ENCODE assay signal across 7 mouse cellular contexts in genomic region chr10:80245600-80245999, GRCm38 (mm10). TPM values are rescaled to one million over a fixed set of nuclear protein-coding genes. Genes with fewer than 3 reads are reported as not detected.
DNase-seq lines count a peak whose midpoint lies in the region; TF ChIP-seq lines count a peak whose summit lies in the region.

No protein-coding gene starts in this region.

- 4% methylated on average over 4 of the region's 4 CpGs for WGBS in midbrain, embryonic 10.5 days
- 3% methylated on average over 4 of the region's 4 CpGs for WGBS in small intestine, adult 2 months

- H3K27ac ChIP-seq in midbrain, embryonic 10.5 days (replicated peaks) = peak overlapping the region; percentile 72
- H3K27ac ChIP-seq in small intestine, adult 2 months (ENCODE audit: insufficient read depth, low read depth, low read length) = no peak overlapping the region

- peaks cover 74% of the 10 kb centered on the region for H3K4me1 ChIP-seq in midbrain, embryonic 10.5 days
- H3K4me1 ChIP-seq in small intestine, adult 2 months (ENCODE audit: control insufficient read depth, insufficient read depth, insufficient read length, low read length) = peaks cover 5% of the 10 kb centered on the region; the same call in 1 of the 2 replicates

- intact Hi-C loops in left cerebral cortex, postnatal 36 days (cut with DNase I) = loop anchor here (1.0 kb wide), 1 partner anchor 70 kb away; no protein-coding TSS in a partner anchor

- TF ChIP-seq CTCF in small intestine, adult 2 months (IDR thresholded peaks at IDR 0.05; ENCODE audit: extremely low read depth, insufficient read length, insufficient replicate concordance, low read depth, low read length) = peak; percentile 79; the same call in 1 of the 2 replicates

- peak overlapping the region; percentile 5 for H3K4me3 ChIP-seq in midbrain, embryonic 10.5 days
- H3K4me3 ChIP-seq in small intestine, adult 2 months (ENCODE audit: low read depth, low read length) = no peak overlapping the region

- H3K27me3 ChIP-seq in midbrain, embryonic 10.5 days (ENCODE audit: low read depth, poor library complexity, severe bottlenecking) = no peaks in the 10 kb centered on the region; the same call in 1 of the 2 replicates
- H3K27me3 ChIP-seq in small intestine, adult 2 months (ENCODE audit: control insufficient read depth, insufficient read depth, low read length) = no peaks in the 10 kb centered on the region

- no peak for TF ChIP-seq POLR2A in small intestine, adult 2 months (IDR thresholded peaks at IDR 0.05; ENCODE audit: low read depth, low read length)

- H3K9me3 ChIP-seq in midbrain, embryonic 10.5 days (replicated peaks) = no peaks in the 10 kb centered on the region

- DNase-seq in adrenal gland, adult (ENCODE audit: inconsistent age in 2 of 2, low spot score in 1 of 2) = peak; percentile 77 to 95
- DNase-seq in cerebellum, postnatal 14 days = peak; percentile 95 to 97
- peak; percentile 62 to 84 for DNase-seq in frontal cortex, postnatal 36 days (ENCODE audit: low spot score in 2 of 2)
- peak; percentile 74 for DNase-seq in hindlimb bud, embryonic 11.5 days (ENCODE audit: extremely low spot score, low read depth, low spot score)
- peak; percentile 66 to 77 for DNase-seq in left cerebral cortex, postnatal 36 days (ENCODE audit: low spot score in 2 of 2)
- peak; percentile 80 for DNase-seq in midbrain, embryonic 10.5 days (ENCODE audit: low spot score)

- peaks cover 45% of the 10 kb centered on the region for H3K36me3 ChIP-seq in midbrain, embryonic 10.5 days
- H3K36me3 ChIP-seq in small intestine, adult 2 months (ENCODE audit: control insufficient read depth, insufficient read depth, low read length) = peaks cover 25% of the 10 kb centered on the region

RNA-seq across cellular contexts. Expression of gene Ndufs7, which starts 3.3 kb away (rescaled TPM):
- total RNA-seq in left cerebral cortex, postnatal 36 days (2021) = 100 to 1,000 TPM; 185 to 213 TPM
- 288 and 314 TPM in 2 replicates for polyA plus RNA-seq in midbrain, embryonic 10.5 days (2016; fragmentation: Nextera tagmentation; extraction: Ambion mirVana)
- 800 and 1,176 TPM in 2 replicates for polyA plus RNA-seq in small intestine, adult 2 months (2012; rRNA removed)

RNA-seq across cellular contexts. Expression of gene Gamt, which starts 15.2 kb away (rescaled TPM):
- total RNA-seq in left cerebral cortex, postnatal 36 days (2021) = 10 to 100 TPM; 22.5 to 43.9 TPM
- polyA plus RNA-seq in midbrain, embryonic 10.5 days (2016; fragmentation: Nextera tagmentation; extraction: Ambion mirVana) = 32.5 and 35.5 TPM in 2 replicates
- polyA plus RNA-seq in small intestine, adult 2 months (2012; rRNA removed) = 13.1 and 55.2 TPM in 2 replicates

RNA-seq across cellular contexts. Expression of gene Dazap1, which starts 15.7 kb away (rescaled TPM):
- total RNA-seq in left cerebral cortex, postnatal 36 days (2021) = 10 to 100 TPM; 71.7 to 99.0 TPM
- polyA plus RNA-seq in midbrain, embryonic 10.5 days (2016; fragmentation: Nextera tagmentation; extraction: Ambion mirVana) = 43.7 and 50.6 TPM in 2 replicates
- polyA plus RNA-seq in small intestine, adult 2 months (2012; rRNA removed) = 46.6 and 89.3 TPM in 2 replicates

RNA-seq across cellular contexts. Expression of gene Mum1, which starts 19.4 kb away (rescaled TPM):
- total RNA-seq in left cerebral cortex, postnatal 36 days (2021) = 10 to 100 TPM; 35.9 to 43.8 TPM
- 154 and 166 TPM in 2 replicates for polyA plus RNA-seq in midbrain, embryonic 10.5 days (2016; fragmentation: Nextera tagmentation; extraction: Ambion mirVana)
- 11.6 and 23.7 TPM in 2 replicates for polyA plus RNA-seq in small intestine, adult 2 months (2012; rRNA removed)

RNA-seq across cellular contexts. Expression of gene Rps15, which starts 46.7 kb away (rescaled TPM):
- total RNA-seq in left cerebral cortex, postnatal 36 days (2021) = 100 to 1,000 TPM; 799 to 946 TPM
- 889 and 1,053 TPM in 2 replicates for polyA plus RNA-seq in midbrain, embryonic 10.5 days (2016; fragmentation: Nextera tagmentation; extraction: Ambion mirVana)
- polyA plus RNA-seq in small intestine, adult 2 months (2012; rRNA removed) = 741 and 887 TPM in 2 replicates
